Mouse (Mus musculus) forebrain, postnatal 0 days (tissue): ENCODE data around the gene Rps6ka5. TPM values are rescaled to one million over a fixed set of nuclear protein-coding genes. Genes with fewer than 3 reads are reported as not detected.

Source experiments
- ATAC-seq: fragments of 200-750 bp; cut with Nextera tagmentation; 2 replicates; pipeline ENCODE4 v1.8.0; 2017; ENCODE audit warnings: mild to moderate bottlenecking, moderate library complexity
- DNase-seq: peaks from one replicate; pipeline ENCODE4 v3.0.0-alpha.2; 2015
- H3K27ac ChIP-seq: fragments of 300-500 bp; sonication (generic); 2 replicates; pipeline ENCODE4 v1.5.1; 2014; ENCODE audit warnings: low read depth, mild to moderate bottlenecking, antibody characterized with exemption, low read length, moderate library complexity, mixed read lengths
- H3K27me3 ChIP-seq: fragments of 300-500 bp; sonication (generic); 2 replicates; pipeline ENCODE4 v1.6.1; 2014; ENCODE audit warnings: mild to moderate bottlenecking, low read length, mixed read lengths; ENCODE audit not compliant: insufficient read depth
- H3K36me3 ChIP-seq: fragments of 300-500 bp; sonication (generic); 2 replicates; pipeline ENCODE4 v1.6.1; 2014; ENCODE audit warnings: mild to moderate bottlenecking, moderate library complexity; ENCODE audit not compliant: insufficient read depth
- H3K4me1 ChIP-seq: fragments of 300-500 bp; sonication (generic); 2 replicates; pipeline ENCODE4 v1.6.1; 2014; ENCODE audit warnings: antibody characterized with exemption; ENCODE audit not compliant: insufficient read depth
- H3K4me2 ChIP-seq: fragments of 300-500 bp; sonication (generic); 2 replicates; pipeline ENCODE4 v1.6.1; 2014; ENCODE audit warnings: low read depth, mild to moderate bottlenecking, moderate library complexity
- H3K4me3 ChIP-seq: fragments of 300-500 bp; sonication (generic); 2 replicates; pipeline ENCODE4 v1.5.1; 2014; ENCODE audit warnings: low read depth, low read length, mixed read lengths
- H3K9ac ChIP-seq: fragments of 300-500 bp; sonication (generic); 2 replicates; pipeline ENCODE4 v1.6.1; 2014; ENCODE audit warnings: mild to moderate bottlenecking
- H3K9me3 ChIP-seq: fragments of 300-500 bp; sonication (generic); 2 replicates; pipeline ENCODE4 v1.6.1; 2016; ENCODE audit warnings: low read length
- CTCF ChIP-seq: sonication (generic); IDR thresholded peaks from 2 replicates; pipeline ENCODE4 v1.5.1; 2016; ENCODE audit warnings: antibody characterized with exemption, control low read depth, low read depth
- WGBS: fragments of 180-500 bp; shearing (Covaris S2); extraction: QIAGEN DNeasy Blood & Tissue Kit; methylation state at CpG from one replicate; pipeline ENCODE4 v1.1.7; 2014; 5-methylcytosine and 5-hydroxymethylcytosine counted together
- polyA plus RNA-seq: library from polyadenylated mRNA; unstranded; fragments of >200 nt; fragmentation: Nextera tagmentation; extraction: Ambion mirVana; gene quantifications from 2 replicates; pipeline ENCODE4 v1.2.1, GENCODE M21; 2015
- total RNA-seq: library from RNA; depleted of rRNA; stranded (reverse); fragments of >200 nt; gene quantifications from 2 replicates; pipeline ENCODE4 v1.2.3, GENCODE M21; 2014; rRNA removed

The Rps6ka5 gene
- total and polyA plus RNA-seq, 2 experiments from 2014 or later: 8.7 to 29.5 TPM

GRCm38 (mm10) chr12:100505484-100505883 is 221.3 kb downstream of the Rps6ka5 start:
- Histone ChIP-seq H3K4me3 (no peak overlapping the region), H3K27me3 (no peaks in the 10 kb centered on the region), H3K4me1 (no peaks in the 10 kb centered on the region), H3K9me3 (no peaks in the 10 kb centered on the region), H3K9ac (no peak overlapping the region), H3K36me3 (no peaks in the 10 kb centered on the region), H3K27ac (no peak overlapping the region), H3K4me2 (no peak overlapping the region)
- WGBS: 100% methylated on average over 1 of the region's 1 CpGs
- no peak for DNase-seq
- ATAC-seq: no peak
- TF ChIP-seq CTCF: no peak

GRCm38 (mm10) chr12:100504585-100504984 is 222.2 kb downstream of the Rps6ka5 start:
- Histone ChIP-seq H3K4me3 (no peak overlapping the region), H3K9me3 (no peaks in the 10 kb centered on the region), H3K4me1 (no peaks in the 10 kb centered on the region), H3K4me2 (no peak overlapping the region), H3K27me3 (no peaks in the 10 kb centered on the region), H3K36me3 (peaks cover 5% of the 10 kb centered on the region), H3K27ac (no peak overlapping the region), H3K9ac (no peak overlapping the region)
- 96% methylated on average over 2 of the region's 2 CpGs for WGBS
- TF ChIP-seq CTCF: no peak
- DNase-seq (no peak), ATAC-seq (no peak)

- DNase-seq (no peak), ATAC-seq (no peak)
- WGBS: 77% methylated on average over 4 of the region's 4 CpGs
- Histone ChIP-seq H3K4me3 (no peak overlapping the region), H3K27me3 (no peaks in the 10 kb centered on the region), H3K9me3 (no peaks in the 10 kb centered on the region), H3K4me1 (no peaks in the 10 kb centered on the region), H3K4me2 (no peak overlapping the region), H3K36me3 (peaks cover 14% of the 10 kb centered on the region), H3K9ac (no peak overlapping the region), H3K27ac (no peak overlapping the region)
- no peak for TF ChIP-seq CTCF
Observed at GRCm38 (mm10) chr12:100503659-100504058, 223.1 kb downstream of the Rps6ka5 start.

- Histone ChIP-seq H3K9ac (no peak overlapping the region), H3K36me3 (peaks cover 24% of the 10 kb centered on the region), H3K4me3 (no peak overlapping the region), H3K4me1 (no peaks in the 10 kb centered on the region), H3K27ac (no peak overlapping the region), H3K4me2 (no peak overlapping the region), H3K27me3 (no peaks in the 10 kb centered on the region), H3K9me3 (no peaks in the 10 kb centered on the region)
- WGBS: 88% methylated on average over 3 of the region's 3 CpGs
- ATAC-seq (no peak), DNase-seq (no peak)
- TF ChIP-seq CTCF: no peak
Observed at GRCm38 (mm10) chr12:100502544-100502943, 224.2 kb downstream of the Rps6ka5 start.

GRCm38 (mm10) chr12:100501261-100501660 is 225.5 kb downstream of the Rps6ka5 start:
- Histone ChIP-seq H3K9ac (no peak overlapping the region), H3K4me3 (no peak overlapping the region), H3K9me3 (no peaks in the 10 kb centered on the region), H3K27ac (no peak overlapping the region), H3K4me1 (no peaks in the 10 kb centered on the region), H3K36me3 (peaks cover 34% of the 10 kb centered on the region), H3K4me2 (no peak overlapping the region), H3K27me3 (no peaks in the 10 kb centered on the region)
- DNase-seq (no peak), ATAC-seq (no peak)
- TF ChIP-seq CTCF: no peak
- 87% methylated on average over 4 of the region's 4 CpGs for WGBS

GRCm38 (mm10) chr12:100499469-100499868 is 227.3 kb downstream of the Rps6ka5 start:
- H3K4me1 ChIP-seq: no peaks in the 10 kb centered on the region
- H3K4me2 ChIP-seq: no peak overlapping the region
- no peak for DNase-seq
- H3K9ac ChIP-seq: no peak overlapping the region
- whole genome bisulfite sequencing: 88% methylated on average over 13 of the region's 13 CpGs
- H3K27ac ChIP-seq: no peak overlapping the region
- ATAC-seq: no peak
- no peaks in the 10 kb centered on the region for H3K27me3 ChIP-seq
- no peak overlapping the region for H3K4me3 ChIP-seq
- TF ChIP-seq CTCF: no peak
- H3K9me3 ChIP-seq: no peaks in the 10 kb centered on the region
- H3K36me3 ChIP-seq: peaks cover 45% of the 10 kb centered on the region

Other genes with a start within 250 kb of the Rps6ka5 start
- gene Ttc7b, start 206.2 kb downstream of the Rps6ka5 start, total RNA-seq: 39.6 and 42.2 TPM in 2 replicates
- gene Ttc7b, start 206.2 kb downstream of the Rps6ka5 start, polyA plus RNA-seq: 7.5 and 10.8 TPM in 2 replicates
- 3.9 and 4.5 TPM in 2 replicates for gene Dglucy, start 52.1 kb upstream of the Rps6ka5 start, total RNA-seq
- 2.6 and 3.0 TPM in 2 replicates for gene Dglucy, start 52.1 kb upstream of the Rps6ka5 start, polyA plus RNA-seq
- gene Gpr68, start 181.2 kb upstream of the Rps6ka5 start, total RNA-seq: 4.9 and 7.0 TPM in 2 replicates
- 1.8 and 3.7 TPM in 2 replicates for gene Gpr68, start 181.2 kb upstream of the Rps6ka5 start, polyA plus RNA-seq